Mouse (Mus musculus): ENCODE data around the gene Ptprr. TPM values are rescaled to one million over a fixed set of nuclear protein-coding genes. Genes with fewer than 3 reads are reported as not detected.

Gene Ptprr
- total and polyA plus RNA-seq, 2 experiments from 2014 or later = 20.8 to 22.9 TPM

DNA sequence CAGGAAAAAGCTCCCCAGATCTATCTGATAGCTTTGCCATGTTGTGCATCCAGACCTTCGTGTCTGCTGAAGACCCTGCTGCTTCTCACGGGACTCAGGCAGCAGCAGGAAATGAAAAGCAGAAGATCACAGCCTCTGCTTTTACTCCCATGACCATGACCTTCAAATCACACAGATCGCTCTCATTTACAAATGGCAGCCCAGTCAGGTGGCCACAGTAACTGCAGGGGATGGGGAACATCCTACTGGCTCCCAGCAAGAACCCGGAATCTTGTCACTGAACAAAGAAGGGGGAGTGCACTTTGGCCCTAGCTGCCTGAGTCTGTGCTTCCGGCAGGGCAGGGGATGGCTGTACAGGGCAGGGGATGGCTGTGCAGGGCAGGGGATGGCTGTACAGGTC, 217.3 kb downstream of the Ptprr start:
- H3K36me3 ChIP-seq (ENCODE audit: insufficient read depth, low read length) = no peaks in the 10 kb centered on the region
- WGBS = 50% methylated on average over 5 of the region's 5 CpGs

DNA sequence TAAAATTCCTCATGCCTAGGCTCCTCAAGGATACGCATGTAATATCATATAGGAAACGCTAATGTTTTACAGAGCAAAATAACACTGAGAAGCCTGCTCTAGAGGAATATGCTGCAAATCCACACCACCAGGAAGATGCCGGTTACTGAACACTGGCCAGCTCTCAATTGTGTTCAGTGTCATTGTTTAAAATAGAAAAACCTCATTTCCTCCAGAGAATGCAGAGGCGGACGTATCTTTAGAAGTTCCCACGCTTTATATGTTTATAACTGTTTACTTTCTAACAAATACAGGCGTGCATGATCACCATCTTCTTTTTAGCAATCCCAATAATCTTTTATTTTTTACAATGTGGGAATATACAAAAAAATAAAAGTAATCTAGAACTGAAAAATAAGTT, 224.2 kb downstream of the Ptprr start:
- H3K4me1 ChIP-seq (ENCODE audit: insufficient read depth, low read length) = no peaks in the 10 kb centered on the region
- no peak for TF ChIP-seq CTCF (IDR thresholded peaks at IDR 0.05; ENCODE audit: low read depth)
- no peaks in the 10 kb centered on the region for H3K36me3 ChIP-seq (ENCODE audit: insufficient read depth, low read length)
- H3K4me3 ChIP-seq (ENCODE audit: low read length) = no peak overlapping the region
- no peak overlapping the region for H3K9ac ChIP-seq (replicated peaks; ENCODE audit: low read length)
- ATAC-seq (no peak), DNase-seq (ENCODE audit: low spot score) (no peak)
- no peaks in the 10 kb centered on the region for H3K9me3 ChIP-seq (ENCODE audit: low read length)
- H3K27ac ChIP-seq = no peak overlapping the region
- H3K4me2 ChIP-seq (ENCODE audit: low read depth, low read length) = no peak overlapping the region
- 68% methylated on average over 7 of the region's 7 CpGs for WGBS
- no peaks in the 10 kb centered on the region for H3K27me3 ChIP-seq (ENCODE audit: insufficient read depth, low read length)

More for the DNA sequence above, 217.3 kb downstream of the Ptprr start:
- Histone ChIP-seq H3K4me1 (ENCODE audit: insufficient read depth, low read length) (no peaks in the 10 kb centered on the region), H3K27me3 (ENCODE audit: insufficient read depth, low read length) (no peaks in the 10 kb centered on the region), H3K9me3 (ENCODE audit: low read length) (no peaks in the 10 kb centered on the region), H3K9ac (replicated peaks; ENCODE audit: low read length) (no peak overlapping the region), H3K4me3 (ENCODE audit: low read length) (no peak overlapping the region), H3K4me2 (ENCODE audit: low read depth, low read length) (no peak overlapping the region), H3K27ac (no peak overlapping the region)
- no peak for DNase-seq (ENCODE audit: low spot score)
- no peak for ATAC-seq
- no peak for TF ChIP-seq CTCF (IDR thresholded peaks at IDR 0.05; ENCODE audit: low read depth)

DNA sequence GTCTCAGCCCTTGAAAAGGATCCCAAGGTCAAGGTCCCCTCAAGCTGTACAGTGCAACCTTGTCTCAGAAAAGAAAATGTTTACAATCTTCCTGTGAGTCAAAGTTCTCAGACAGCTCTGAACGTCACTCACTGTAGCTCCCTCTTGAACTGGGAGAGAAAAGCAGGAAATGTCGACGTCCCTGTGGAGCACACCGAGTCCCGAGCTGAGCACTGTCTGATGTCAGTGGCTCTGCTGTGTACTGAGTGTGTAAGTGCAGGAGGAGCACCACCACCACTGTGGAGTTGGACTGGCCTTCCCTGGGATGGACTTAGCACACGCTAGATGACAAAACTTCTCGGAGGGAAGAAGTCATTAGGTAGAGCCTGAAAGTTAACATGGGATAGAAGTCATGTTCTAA, 225.4 kb downstream of the Ptprr start:
- 58% methylated on average over 7 of the region's 7 CpGs for WGBS
- DNase-seq (ENCODE audit: low spot score) (no peak), ATAC-seq (no peak)
- Histone ChIP-seq H3K27ac (no peak overlapping the region), H3K9ac (replicated peaks; ENCODE audit: low read length) (no peak overlapping the region), H3K4me2 (ENCODE audit: low read depth, low read length) (no peak overlapping the region), H3K4me3 (ENCODE audit: low read length) (no peak overlapping the region), H3K9me3 (ENCODE audit: low read length) (no peaks in the 10 kb centered on the region), H3K27me3 (ENCODE audit: insufficient read depth, low read length) (no peaks in the 10 kb centered on the region), H3K36me3 (ENCODE audit: insufficient read depth, low read length) (no peaks in the 10 kb centered on the region), H3K4me1 (ENCODE audit: insufficient read depth, low read length) (no peaks in the 10 kb centered on the region)
- TF ChIP-seq CTCF (IDR thresholded peaks at IDR 0.05; ENCODE audit: low read depth) = no peak

DNA sequence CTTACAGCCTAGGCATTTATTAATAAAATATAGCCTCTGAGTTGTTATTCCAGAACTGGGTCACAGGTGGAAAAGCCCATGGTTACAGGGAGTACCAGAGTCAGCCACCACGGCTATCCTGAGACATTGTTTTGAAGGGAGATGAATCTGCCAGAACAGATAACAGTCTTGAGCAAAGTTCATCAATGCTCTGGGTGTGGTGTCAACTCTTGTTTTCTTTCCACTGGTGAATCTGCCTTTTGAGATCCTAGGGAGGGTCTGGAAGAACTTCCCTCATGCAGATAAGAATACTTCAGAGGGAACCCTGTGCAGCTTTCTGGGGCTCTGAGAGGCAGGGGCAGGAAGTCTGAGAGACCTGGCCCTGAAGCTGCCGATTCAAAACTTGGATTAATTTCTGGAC, 227.6 kb downstream of the Ptprr start:
- TF ChIP-seq CTCF (IDR thresholded peaks at IDR 0.05; ENCODE audit: low read depth) = no peak
- 91% methylated on average over 2 of the region's 2 CpGs for WGBS

DNA sequence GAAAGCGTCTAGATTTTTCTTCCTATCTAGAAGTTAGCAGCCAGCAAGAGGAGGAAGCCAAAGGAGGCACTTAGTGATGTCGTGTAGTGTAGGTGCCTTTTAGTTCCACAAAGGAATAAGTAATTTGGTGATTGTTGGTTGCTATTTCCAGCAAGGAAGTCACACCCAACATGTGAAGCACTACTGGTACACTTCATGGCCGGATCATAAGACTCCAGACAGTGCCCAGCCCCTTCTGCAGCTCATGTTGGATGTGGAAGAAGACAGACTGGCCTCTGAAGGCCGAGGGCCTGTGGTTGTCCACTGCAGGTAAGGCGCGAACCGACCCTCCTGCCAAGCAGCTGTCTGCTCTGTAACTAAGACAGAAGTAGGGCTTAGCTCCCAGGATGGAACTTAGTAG, 234.7 kb downstream of the Ptprr start:
- H3K4me2 ChIP-seq (ENCODE audit: low read depth, low read length) = no peak overlapping the region
- ATAC-seq (no peak), DNase-seq (ENCODE audit: low spot score) (no peak)
- H3K36me3 ChIP-seq (ENCODE audit: insufficient read depth, low read length) = no peaks in the 10 kb centered on the region
- no peak overlapping the region for H3K9ac ChIP-seq (replicated peaks; ENCODE audit: low read length)
- no peaks in the 10 kb centered on the region for H3K4me1 ChIP-seq (ENCODE audit: insufficient read depth, low read length)
- H3K4me3 ChIP-seq (ENCODE audit: low read length) = no peak overlapping the region
- WGBS = 86% methylated on average over 7 of the region's 7 CpGs
- no peaks in the 10 kb centered on the region for H3K27me3 ChIP-seq (ENCODE audit: insufficient read depth, low read length)
- H3K27ac ChIP-seq = no peak overlapping the region
- H3K9me3 ChIP-seq (ENCODE audit: low read length) = no peaks in the 10 kb centered on the region
- no peak for TF ChIP-seq CTCF (IDR thresholded peaks at IDR 0.05; ENCODE audit: low read depth)

More for the DNA sequence above, 227.6 kb downstream of the Ptprr start:
- Histone ChIP-seq H3K27ac (no peak overlapping the region), H3K36me3 (ENCODE audit: insufficient read depth, low read length) (no peaks in the 10 kb centered on the region), H3K27me3 (ENCODE audit: insufficient read depth, low read length) (no peaks in the 10 kb centered on the region), H3K9me3 (ENCODE audit: low read length) (no peaks in the 10 kb centered on the region), H3K9ac (replicated peaks; ENCODE audit: low read length) (no peak overlapping the region), H3K4me1 (ENCODE audit: insufficient read depth, low read length) (no peaks in the 10 kb centered on the region), H3K4me2 (ENCODE audit: low read depth, low read length) (no peak overlapping the region), H3K4me3 (ENCODE audit: low read length) (no peak overlapping the region)
- no peak for DNase-seq (ENCODE audit: low spot score)
- no peak for ATAC-seq

DNA sequence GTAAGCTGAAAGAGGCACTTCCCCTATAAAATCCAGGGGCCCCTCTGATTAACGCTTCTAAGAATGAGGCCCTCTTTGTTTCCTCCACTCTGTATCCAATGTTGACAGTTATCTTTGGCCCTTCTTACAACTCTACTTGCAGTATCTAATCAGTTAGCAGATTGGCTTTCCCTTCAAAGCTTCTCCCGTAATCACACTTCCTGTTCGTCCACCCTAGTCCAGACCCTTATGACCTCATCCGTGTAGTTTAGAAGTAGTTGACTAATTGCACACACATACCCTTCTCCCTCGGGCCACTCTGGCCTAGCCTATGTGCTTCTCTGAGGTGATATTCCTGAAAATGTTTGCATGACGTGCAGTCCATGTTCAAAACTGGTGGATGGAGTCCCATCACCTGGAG, 236.0 kb downstream of the Ptprr start:
- Histone ChIP-seq H3K4me1 (ENCODE audit: insufficient read depth, low read length) (no peaks in the 10 kb centered on the region), H3K9me3 (ENCODE audit: low read length) (no peaks in the 10 kb centered on the region), H3K27ac (no peak overlapping the region), H3K36me3 (ENCODE audit: insufficient read depth, low read length) (no peaks in the 10 kb centered on the region), H3K27me3 (ENCODE audit: insufficient read depth, low read length) (no peaks in the 10 kb centered on the region), H3K9ac (replicated peaks; ENCODE audit: low read length) (no peak overlapping the region), H3K4me2 (ENCODE audit: low read depth, low read length) (no peak overlapping the region), H3K4me3 (ENCODE audit: low read length) (no peak overlapping the region)
- DNase-seq (ENCODE audit: low spot score) (no peak), ATAC-seq (no peak)
- 87% methylated on average over 6 of the region's 6 CpGs for WGBS
- TF ChIP-seq CTCF (IDR thresholded peaks at IDR 0.05; ENCODE audit: low read depth) = no peak

DNA sequence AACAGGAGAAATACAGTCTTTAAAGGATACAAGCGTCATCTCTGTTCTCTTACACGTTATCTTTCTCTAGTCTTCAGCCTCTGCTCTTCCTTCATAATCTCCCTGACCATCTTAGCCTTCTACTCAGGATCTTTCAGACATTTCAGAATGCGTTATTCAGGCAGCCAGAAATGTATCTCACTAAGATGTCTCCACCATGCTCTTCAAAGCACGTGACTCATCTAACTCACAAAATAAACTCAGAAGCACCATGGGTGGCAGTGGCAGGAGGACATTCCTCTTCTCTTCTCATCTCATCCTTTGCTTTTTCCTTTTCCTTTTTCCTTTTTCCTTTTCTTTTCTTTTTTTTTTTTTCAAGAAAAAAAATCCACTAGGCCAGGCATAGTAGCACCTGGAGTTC, 241.3 kb downstream of the Ptprr start:
- Histone ChIP-seq H3K4me3 (ENCODE audit: low read length) (no peak overlapping the region), H3K27ac (no peak overlapping the region), H3K4me2 (ENCODE audit: low read depth, low read length) (no peak overlapping the region), H3K36me3 (ENCODE audit: insufficient read depth, low read length) (no peaks in the 10 kb centered on the region), H3K4me1 (ENCODE audit: insufficient read depth, low read length) (no peaks in the 10 kb centered on the region), H3K27me3 (ENCODE audit: insufficient read depth, low read length) (no peaks in the 10 kb centered on the region), H3K9ac (replicated peaks; ENCODE audit: low read length) (no peak overlapping the region), H3K9me3 (ENCODE audit: low read length) (no peaks in the 10 kb centered on the region)
- 83% methylated on average over 4 of the region's 4 CpGs for WGBS
- no peak for ATAC-seq
- no peak for TF ChIP-seq CTCF (IDR thresholded peaks at IDR 0.05; ENCODE audit: low read depth)
- no peak for DNase-seq (ENCODE audit: low spot score)

Measured in hindbrain, postnatal 0 days (tissue).